Mouse (Mus musculus): ENCODE data around the gene Vps50.
"Not testable (repeated sequence)": the region's sequence is repeated elsewhere in the genome, so short reads cannot be mapped to it uniquely, and the experiment has no call there.

Vps50 gene

DNA sequence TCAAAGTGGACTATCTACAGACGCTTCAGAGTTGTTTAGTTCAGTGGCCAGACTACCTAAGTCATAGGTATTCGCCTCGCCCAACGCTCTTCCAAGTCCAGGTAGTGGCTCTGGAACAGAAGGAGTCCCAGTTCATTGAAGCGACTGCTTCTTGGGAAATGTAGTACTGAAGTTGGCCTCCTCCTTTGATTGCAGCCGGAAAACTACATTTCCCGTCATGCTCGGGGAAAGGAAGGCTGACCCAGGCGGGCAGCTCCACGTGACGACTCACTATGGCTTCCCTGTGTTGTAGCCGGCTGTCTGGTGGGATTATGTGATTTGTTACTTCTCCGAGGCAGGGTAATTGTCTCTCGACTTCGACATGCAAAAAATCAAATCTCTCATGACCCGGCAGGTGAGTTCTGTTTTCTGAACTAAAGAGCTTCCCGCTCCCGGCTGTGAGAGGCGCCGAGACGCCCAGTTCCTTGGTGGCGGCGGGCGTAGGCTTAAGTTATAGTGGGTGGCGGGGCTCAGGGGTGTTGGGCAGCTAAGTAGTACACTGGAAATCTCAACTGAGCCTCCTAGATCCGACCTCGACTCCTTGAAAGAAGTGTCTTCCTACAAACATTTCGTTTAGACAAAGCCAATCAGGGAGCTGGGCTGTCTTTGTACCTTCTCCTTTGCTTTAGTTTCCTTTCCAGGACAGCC is at the start of gene Vps50, which contains the start of gene Hepacam2:
TSS of gene Vps50 (plus strand) at position 221 of the 687 bp plus-strand sequence.
TSS of gene Hepacam2 (minus strand) at position 137 of the 687 bp plus-strand sequence.
- peak; percentile 93 for DNase-seq

DNA sequence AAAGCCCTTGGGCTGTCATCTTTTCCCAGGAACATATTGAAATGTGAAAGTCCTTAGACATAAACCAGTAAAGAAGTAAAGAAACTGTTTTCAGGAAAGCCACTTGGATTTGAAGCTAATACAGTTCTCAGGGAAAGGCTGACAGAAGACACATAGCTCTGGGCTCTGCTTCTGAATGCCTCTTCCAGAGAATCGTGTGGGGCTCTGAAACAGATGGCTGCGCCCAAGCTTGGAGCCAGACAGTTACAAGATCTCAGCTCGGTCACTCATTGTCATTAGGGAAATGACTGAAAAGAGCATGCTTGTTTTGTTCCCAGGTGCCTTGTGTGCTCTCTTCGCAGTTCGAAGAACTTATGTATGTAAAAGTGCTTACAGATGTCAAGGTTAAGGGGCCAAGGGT is 43.8 kb upstream of the Vps50 start:
- no peak for DNase-seq

DNA sequence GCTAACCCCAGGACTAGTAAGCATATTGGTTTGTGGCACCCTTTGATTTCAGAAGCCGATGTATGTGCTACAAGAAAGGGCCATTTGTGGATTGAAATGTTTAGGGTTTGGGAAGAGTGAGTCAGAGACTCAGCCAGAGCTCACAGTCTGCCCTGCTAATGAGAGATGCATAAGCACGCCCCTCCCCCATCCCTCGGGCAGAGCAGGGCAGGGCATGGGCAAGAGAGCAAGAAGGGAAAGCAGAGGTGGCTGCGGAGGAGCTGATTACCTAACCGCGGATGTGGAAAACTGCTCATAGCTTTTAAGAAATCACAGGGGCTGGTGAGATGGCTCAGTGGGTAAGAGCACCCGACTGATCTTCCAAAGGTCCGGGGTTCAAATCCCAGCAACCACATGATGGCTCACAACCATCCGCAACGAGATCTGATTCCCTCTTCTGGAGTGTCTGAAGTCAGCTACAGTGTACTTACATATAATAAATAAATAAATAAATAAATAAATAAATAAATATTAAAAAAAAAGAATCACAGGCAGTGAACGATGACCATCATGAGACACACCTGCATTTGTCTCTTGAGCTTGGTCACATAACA is 42.1 kb upstream of the Vps50 start:
- peak; percentile 12 for DNase-seq

DNA sequence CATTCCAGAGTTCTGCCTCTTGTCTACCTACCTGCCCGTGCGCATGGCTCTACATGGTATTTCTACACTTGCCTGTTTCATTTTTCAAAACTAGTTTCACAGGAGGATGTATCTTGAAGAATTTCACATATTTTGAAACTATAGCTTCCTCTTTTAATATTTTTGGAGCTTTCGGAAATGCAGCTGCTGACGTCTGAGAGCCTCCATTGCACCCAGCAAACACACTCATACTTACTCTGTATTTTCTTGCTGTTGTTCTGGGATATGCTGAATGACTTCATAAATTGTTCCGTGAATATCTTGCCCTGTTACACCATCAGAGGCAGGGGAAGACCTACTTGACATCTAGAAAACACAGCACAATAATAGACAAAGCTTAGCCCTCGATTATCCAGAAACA is 35.2 kb upstream of the Vps50 start:
- no peak for DNase-seq

DNA sequence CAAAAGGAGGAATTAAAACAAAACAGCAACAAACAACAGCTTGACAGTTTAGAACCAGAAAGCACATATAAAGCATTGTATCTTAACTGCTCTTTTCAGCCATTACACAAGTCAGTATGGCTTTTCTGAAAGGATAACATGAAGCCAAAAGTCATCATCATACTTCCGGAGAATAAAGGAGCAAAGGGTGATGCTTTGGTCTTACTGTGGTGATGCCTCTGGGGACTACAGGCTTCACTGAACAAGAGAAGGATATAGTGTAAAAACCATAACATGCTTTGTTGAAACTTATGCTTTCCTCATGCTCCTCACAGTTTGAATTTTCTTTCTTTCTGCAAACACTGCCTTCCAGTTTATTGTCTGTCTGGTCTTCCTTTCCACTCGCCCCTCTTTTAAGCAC is 34.6 kb upstream of the Vps50 start:
- no peak for DNase-seq

DNA sequence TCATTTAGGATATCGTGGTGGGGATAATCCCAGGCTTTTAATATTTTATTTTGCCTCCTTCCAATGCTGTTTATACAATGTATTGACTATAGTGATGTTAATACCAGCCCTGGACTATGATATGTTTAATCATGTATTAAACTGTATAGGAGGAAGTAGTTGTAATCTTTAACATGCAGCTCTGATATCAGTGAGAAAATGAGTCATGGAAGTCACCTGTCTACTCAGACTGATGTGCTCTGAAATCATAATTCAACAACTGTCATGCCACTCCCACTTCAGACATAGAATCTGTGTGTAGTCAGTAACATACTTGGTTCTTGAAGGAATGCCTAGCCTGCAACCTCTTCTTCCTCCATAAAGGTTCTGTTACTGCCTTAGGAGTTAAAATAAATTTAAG is 29.6 kb upstream of the Vps50 start:
- no peak for DNase-seq

DNA sequence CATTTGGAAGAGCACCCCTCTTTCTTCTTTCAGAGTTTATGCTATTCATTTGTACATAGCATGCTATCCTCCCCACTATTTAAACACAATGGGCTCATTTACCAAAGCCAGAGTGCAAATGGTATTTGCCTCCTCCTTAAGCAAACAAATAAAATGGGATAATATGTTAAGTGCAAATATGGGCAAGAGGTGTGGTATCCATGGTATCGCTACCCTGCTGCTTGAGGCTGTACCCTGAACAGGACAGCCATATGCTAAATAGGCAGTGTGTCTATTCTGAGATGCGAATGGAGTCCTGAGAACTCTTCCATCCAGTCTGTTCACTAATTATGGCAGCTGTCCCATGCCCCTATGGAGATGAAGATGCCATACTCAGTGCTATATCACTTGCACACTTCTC is 27.5 kb upstream of the Vps50 start:
- DNase-seq, result no peak

DNA sequence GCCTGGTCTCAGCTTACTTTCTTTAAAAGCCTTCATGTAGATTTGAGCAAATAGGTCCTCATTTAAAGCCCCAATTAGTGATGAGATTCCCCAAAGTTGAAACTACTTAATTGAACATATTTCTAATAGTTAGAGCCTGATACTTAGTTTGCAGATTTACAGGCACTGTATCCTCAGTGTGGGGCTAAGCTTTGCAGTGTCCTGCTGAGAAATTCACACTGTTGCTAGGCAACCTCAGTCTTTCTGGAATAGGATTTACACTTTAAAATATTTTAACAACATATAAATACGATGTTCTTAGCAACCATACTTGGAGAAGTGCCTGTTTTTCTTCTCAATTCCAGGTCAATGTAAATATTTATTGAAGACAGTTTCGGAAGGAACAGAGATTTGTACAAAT is 21.9 kb upstream of the Vps50 start:
- DNase-seq, result no peak

DNA sequence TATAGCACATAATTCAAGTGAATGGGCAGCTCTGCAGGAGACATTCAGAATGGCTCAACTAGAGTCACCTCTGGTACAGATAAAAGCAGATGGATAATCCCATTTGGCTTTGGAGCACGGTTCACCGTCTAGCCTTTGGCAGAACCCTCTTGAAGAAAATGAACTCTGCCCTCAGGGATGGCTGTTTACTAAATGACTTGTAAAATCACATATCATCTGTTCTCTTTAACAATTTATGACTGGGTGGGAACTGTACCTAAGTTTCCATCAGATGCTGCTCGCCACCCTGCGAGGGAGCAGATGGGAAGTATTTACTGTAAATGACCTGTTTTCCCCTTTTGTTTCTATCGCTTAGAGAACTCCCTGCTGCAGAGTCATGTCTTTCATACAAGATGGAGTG is 18.3 kb upstream of the Vps50 start:
- no peak for DNase-seq

DNA sequence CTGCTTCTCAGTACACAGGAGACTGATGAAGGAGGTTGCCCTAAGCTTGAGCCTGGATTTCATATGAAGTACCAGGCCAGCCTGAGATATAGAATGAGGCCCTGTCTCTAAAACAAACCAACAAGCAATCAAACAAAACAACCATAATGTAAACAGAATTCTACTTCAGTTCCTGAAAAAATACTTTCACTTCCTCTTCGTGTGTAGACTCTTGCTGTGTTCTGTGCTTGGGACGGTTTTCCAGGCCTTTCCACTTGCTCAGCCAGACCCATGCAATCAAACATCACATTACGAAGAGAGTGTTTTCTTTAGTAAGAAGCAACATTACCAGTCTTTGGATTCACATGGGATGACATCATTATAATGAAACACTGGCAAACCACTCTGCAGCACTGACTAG is 16.5 kb upstream of the Vps50 start:
- DNase-seq, result no peak

DNA sequence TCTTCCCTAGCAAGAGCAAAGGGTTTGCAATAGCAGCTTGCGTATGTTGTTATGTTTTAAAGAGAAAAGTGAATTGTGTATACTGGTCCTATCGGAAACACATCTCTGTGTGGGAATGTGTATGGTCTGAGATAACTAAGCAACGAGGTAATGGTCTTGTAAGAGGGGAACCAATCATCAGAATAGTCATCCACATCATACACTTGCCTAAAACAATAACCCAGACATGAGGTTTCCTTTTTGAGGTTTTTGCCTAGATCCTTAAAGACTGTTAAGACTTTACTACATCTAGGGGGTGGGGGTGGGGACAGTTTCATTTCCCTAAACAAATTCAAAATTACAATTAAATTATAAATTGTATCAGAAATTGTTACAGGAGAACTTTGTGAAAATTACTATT is 13.0 kb upstream of the Vps50 start:
- DNase-seq, result no peak

DNA sequence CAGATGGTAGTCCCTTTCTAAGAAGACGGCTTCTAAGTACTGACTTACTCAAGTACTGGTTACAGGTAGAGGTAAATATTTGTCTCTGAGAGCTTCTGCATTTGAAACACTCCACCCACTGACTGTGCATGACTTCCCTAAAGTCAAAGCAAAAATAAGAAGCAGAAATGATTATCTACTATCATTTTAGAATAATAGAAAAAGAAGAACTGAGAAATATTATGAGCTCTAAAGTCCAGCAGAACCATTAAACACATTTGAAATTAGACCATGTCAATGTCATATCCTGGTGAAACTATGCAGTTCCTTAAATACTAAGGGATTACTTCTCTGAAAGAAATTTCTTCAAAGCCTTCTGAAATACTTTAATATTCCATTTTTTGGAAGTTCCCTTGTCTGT is 10.8 kb upstream of the Vps50 start:
- DNase-seq, result no peak

DNA sequence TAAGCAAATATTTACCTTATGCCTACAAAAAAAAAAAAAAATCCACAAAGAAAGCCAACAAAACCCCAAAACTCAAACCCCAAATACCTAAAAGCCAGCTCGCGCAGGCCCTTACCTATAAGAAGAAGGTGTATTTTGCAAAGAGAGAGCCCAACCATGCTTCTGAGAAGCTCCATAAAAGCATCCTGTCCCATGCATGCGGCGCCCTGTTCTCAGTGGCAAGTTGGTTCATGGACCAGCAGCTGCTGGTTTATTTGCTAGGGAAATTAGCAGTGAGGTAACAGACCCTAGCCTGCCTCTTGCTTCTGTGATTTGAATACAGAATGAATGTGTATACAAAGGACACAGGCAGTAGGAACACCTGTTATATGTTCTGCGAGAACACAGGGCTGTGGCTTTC is 3.9 kb upstream of the Vps50 start:
- no peak for DNase-seq

DNA sequence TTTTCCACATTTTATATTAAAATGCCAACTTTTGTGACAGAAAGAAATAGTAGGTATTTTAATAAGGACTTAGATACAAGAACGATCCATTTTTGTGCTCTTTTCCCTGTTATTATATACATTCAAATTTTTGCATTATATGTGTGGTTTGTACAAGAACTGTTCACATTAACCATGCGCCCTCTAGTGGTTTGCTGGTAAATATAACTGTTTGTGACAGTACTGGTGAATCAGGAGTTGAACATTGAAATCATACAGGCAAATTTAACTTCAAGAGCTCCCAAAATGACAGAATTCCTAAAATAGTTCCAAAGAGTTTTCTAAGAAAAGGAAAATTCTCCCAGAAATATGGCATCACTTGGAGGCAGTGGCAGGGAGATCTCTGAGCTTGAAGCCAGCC is 2.0 kb upstream of the Vps50 start:
- no peak for DNase-seq

DNA sequence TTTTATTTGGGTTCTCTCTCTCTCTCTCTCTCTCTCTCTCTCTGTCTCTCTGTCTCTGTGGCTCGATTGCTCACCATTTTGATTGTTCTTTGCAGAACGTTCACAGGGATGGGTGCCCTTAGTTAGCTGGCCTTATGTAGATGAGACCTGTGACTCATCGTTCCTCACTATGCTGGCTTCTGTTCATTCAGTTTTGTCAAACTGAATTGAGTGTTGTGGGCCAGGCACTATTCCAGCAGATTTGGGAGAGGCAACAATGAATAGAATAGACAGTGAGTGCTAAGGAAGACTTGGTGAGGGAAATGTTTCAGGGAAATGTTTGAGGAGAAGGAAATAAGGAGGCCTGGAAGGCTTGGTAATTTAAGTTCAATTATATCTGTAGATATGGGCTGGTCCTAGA is 2.1 kb downstream of the Vps50 start:
- DNase-seq, result no peak

DNA sequence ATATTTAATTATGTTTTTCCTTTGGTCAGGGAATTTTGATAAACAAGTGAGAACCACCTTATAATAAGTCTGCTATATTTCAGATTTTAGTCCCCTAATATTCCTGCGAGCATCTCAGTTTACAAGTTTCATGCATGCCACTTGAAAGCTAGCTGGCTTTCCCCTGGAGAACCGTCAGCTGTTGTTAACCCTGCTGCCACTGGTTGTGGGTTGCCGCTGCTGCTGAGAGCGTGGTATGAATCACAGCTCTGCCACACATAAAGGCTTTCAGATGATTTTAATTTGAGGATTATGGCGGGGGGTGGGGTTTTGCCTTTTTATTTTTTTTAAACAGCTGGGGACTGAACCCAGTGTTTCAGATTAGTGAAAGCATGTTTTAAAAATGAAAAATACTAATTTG is 7.1 kb downstream of the Vps50 start:
- no peak for DNase-seq

DNA sequence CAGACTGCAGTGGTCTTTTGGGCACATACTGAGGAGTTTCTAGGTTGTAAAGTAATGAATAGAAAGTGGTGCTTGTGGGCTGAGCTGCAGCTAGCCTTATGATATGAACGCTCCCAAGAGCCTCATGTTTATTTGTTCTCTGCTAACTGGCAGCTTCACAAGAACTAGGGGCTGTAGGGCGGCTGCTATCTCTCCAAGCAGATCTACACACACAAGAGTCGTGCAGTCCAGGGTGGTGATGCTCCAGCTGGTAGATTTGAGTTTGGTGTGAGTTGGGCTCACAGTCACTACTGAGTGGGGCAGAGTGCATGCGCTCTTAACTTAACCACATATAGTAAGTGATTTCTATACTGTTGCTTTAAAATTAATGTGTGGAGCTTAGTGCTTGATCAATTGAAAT is 8.9 kb downstream of the Vps50 start:
- no peak for DNase-seq

DNA sequence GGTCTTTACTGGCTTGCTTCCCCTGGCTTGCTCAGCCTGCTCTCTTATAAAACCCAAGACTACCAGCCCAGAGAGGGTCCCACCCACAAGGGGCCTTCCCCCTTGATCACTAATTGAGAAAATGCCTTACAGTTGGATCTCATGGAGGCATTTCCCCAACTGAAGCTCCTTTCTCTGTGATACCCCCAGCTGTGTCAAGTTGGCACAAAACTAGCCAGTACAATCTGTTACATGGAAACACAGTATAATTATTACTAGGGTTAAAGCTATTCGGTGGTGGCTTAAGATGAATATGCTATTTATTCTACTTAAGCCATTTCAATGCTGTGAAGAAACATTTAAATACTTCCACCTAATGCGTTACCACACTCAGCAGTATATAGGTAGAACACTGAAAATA is 10.0 kb downstream of the Vps50 start:
- DNase-seq, result not testable (repeated sequence)

DNA sequence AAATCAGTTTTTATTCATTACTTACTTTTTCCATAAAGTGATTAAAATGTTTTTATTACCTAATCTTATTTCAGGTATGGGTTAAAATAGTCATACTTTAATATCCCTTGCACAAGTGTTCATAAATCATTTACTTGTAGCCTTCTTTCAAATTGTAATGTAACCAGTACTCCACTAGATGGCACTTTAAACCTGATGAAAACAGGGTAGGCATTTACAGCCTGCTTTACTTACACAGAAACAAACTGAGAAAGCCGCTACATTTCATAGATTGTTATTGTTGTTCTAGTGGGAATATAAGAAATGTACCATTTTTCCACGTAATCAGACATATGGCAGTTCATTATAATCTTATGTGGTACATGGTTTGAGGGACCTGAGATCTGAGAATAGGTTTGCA is 11.6 kb downstream of the Vps50 start:
- DNase-seq, result no peak

DNA sequence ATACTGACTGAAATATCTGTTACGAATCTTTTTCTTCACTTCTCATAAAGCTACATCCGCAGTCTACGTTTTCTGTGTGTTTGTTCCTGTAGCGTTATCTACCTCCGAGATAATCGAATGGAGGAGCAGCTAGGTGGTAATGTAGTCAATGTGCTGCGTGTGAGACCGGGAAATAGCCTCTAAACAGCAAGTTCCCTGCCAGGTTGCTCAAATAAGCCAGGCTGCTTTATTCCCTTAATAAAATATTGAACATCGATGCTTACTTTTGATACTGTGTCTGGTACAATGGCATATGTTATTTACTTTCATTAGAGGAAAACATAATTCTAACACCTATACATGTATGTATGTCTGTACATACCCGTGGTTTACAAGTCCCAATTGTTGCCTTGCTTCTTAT is 12.9 kb downstream of the Vps50 start:
- no peak for DNase-seq

DNA sequence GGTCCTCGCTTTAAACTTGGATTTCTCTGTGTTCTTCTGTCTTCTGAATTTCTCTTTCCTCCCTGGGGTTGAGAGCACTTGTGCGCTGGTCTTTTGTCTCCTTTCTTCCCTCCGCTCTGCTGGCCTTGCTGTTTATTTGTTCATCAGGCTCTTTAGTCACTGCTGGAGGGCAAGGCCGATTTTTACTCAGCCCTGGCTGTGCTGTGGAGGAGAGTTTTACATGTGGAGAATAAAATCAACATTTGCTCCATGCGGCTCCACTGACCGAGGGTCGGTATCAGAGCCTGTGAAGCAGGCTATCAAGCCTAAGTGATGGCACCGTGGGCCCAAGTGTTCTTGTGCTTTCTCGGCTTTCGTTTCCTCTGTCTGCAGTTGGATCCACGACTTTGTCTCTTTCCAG is 13.4 kb downstream of the Vps50 start:
- no peak for DNase-seq

DNA sequence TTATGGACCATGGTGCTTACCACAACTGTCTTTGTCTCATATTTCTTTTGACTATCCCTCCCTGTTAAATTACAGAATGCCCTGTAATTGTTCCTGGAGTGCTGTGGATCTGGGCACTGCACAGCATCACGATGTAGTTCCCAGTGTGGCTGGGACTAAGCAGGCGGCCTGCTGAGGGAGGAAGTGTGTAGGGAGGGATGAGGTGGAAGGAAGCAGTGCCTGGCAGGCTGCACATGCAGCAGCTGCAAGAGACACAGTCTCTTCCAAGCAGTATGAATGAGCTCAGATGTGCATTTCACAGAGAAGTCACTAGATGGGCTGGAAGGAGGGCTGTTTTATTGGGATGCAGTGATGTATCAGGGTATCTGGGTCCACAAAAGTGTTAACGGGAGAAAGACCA is 14.4 kb downstream of the Vps50 start:
- DNase-seq, result no peak

DNA sequence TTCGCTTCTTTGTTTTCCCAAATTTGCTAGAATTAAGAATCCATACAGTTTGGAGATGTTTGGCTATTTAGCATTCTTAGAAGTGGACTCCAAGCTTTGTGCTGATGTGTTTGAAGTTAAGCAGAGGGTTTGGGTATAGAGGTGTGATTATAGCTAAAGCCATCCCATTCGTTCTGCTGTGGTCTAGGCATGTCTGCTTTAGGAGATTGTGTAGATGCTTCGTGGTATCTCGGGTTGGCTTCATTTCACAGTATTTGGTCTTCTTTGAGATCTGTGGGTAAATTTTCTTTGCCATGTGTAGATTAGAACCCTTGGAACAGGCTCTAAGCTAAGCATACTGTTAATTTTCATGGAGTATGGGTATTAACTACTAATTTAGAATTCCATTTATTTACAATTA is 30.0 kb downstream of the Vps50 start:
- DNase-seq, result no peak

DNA sequence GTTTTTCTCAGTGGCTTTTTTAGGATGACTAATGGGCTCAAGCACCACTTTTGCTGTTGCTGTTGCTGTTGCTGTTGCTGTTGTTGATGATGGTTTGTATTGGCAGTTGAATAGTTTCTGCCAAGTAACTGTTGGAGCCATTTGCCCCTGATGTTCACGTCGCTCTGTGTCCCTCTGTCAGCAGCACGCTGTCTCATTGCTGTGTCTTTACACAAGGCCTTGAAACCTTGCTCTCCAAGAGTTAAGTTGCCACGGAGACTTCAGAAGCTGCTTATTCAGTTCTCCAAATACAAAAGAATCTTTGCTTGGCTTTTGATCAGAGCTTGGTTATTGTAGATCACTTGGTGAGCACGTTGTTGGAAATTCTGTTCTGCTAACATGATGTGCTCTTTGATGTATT is 33.3 kb downstream of the Vps50 start:
- no peak for DNase-seq

DNA sequence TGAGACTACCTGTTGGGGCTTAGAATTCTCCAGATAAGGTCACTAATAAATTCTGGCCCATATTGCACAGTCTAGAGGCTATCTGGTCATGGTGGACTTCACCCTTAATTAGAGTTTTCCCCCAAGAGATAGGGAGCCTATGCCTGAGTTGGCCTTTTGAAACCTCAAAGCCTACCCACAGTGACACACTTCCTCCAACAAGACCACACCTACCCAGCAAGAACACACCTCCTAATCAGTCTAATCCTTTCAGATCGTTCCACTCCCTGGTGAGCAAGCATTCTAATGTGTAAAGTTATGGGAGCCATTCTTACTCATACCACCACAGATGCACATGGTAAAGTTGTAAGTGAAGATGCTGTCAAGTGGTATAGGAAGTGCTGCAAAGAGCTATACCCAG is 37.9 kb downstream of the Vps50 start:
- no peak for DNase-seq

Data from kidney, adult 11 months (tissue).